Mouse (Mus musculus): Measurements from ENCODE around the gene Tmem161a. TPM values are rescaled to one million over a fixed set of nuclear protein-coding genes. Genes with fewer than 3 reads are reported as not detected.
"Not testable (repeated sequence)": the region's sequence is repeated elsewhere in the genome, so short reads cannot be mapped to it uniquely, and the experiment has no call there.

Gene Tmem161a
- total RNA-seq, 2 experiments from 2014 or later = 64.5 to 72.5 TPM

GRCm38 (mm10) chr8:70203072-70203471, 30.9 kb downstream of the Tmem161a start:
- DNase-seq (ENCODE audit: low spot score in 2 of 2) = no peak

GRCm38 (mm10) chr8:70204757-70205156, 32.6 kb downstream of the Tmem161a start:
- no peak for DNase-seq (ENCODE audit: low spot score in 2 of 2)

- DNase-seq (ENCODE audit: low spot score in 2 of 2) = no peak
Observed at GRCm38 (mm10) chr8:70208130-70208529, 36.0 kb downstream of the Tmem161a start.

- no peak for DNase-seq (ENCODE audit: low spot score in 2 of 2)
Observed at GRCm38 (mm10) chr8:70210538-70210937, 38.4 kb downstream of the Tmem161a start.

- DNase-seq (ENCODE audit: low spot score in 2 of 2) = no peak
Observed at GRCm38 (mm10) chr8:70211275-70211674, 39.1 kb downstream of the Tmem161a start.

- no peak for DNase-seq (ENCODE audit: low spot score in 2 of 2)
Observed at GRCm38 (mm10) chr8:70211726-70212111, 39.6 kb downstream of the Tmem161a start.

- peak; percentile 86 to 96 for DNase-seq (ENCODE audit: low spot score in 2 of 2)
Observed at GRCm38 (mm10) chr8:70212112-70213055, 40.2 kb downstream of the Tmem161a start, which contains the start of gene Slc25a42. TSS of gene Slc25a42 (minus strand) at chr8:70212305.

GRCm38 (mm10) chr8:70214411-70214810, 42.3 kb downstream of the Tmem161a start:
- no peak for DNase-seq (ENCODE audit: low spot score in 2 of 2)

- DNase-seq (ENCODE audit: low spot score in 2 of 2) = no peak
Observed at GRCm38 (mm10) chr8:70215092-70215491, 42.9 kb downstream of the Tmem161a start.

GRCm38 (mm10) chr8:70216161-70216560, 44.0 kb downstream of the Tmem161a start:
- DNase-seq (ENCODE audit: low spot score in 2 of 2) = not testable (repeated sequence)

- DNase-seq (ENCODE audit: low spot score in 2 of 2) = peak; percentile 45 to 73
Observed at GRCm38 (mm10) chr8:70216566-70216965, 44.4 kb downstream of the Tmem161a start.

GRCm38 (mm10) chr8:70217441-70217840, 45.3 kb downstream of the Tmem161a start:
- DNase-seq (ENCODE audit: low spot score in 2 of 2) = no peak

GRCm38 (mm10) chr8:70219107-70219684, 47.0 kb downstream of the Tmem161a start:
- no peak for DNase-seq (ENCODE audit: low spot score in 2 of 2)

GRCm38 (mm10) chr8:70220236-70220840, 48.2 kb downstream of the Tmem161a start:
- peak in 1 of 2 experiments; percentile 45 for DNase-seq (ENCODE audit: low spot score in 2 of 2)

- no peak for DNase-seq (ENCODE audit: low spot score in 2 of 2)
Observed at GRCm38 (mm10) chr8:70220911-70221310, 48.8 kb downstream of the Tmem161a start.

GRCm38 (mm10) chr8:70222041-70222440, 49.9 kb downstream of the Tmem161a start:
- DNase-seq (ENCODE audit: low spot score in 2 of 2) = no peak

- peak in 1 of 2 experiments; percentile 51 for DNase-seq (ENCODE audit: low spot score in 2 of 2)
Observed at GRCm38 (mm10) chr8:70223341-70223740, 51.2 kb downstream of the Tmem161a start.

GRCm38 (mm10) chr8:70227997-70228396, 55.8 kb downstream of the Tmem161a start:
- DNase-seq (ENCODE audit: low spot score in 2 of 2) = no peak

- DNase-seq (ENCODE audit: low spot score in 2 of 2) = no peak
Observed at GRCm38 (mm10) chr8:70230837-70231236, 58.7 kb downstream of the Tmem161a start.

Measured in gastrocnemius, postnatal 4 days (tissue).